Mouse (Mus musculus) C2C12 (cell line): Measurements from ENCODE around the gene Agxt. TPM values are rescaled to one million over a fixed set of nuclear protein-coding genes. Genes with fewer than 3 reads are reported as not detected.

Source experiments
- H3K27me3 ChIP-seq: one replicate; pipeline ENCODE4 v1.6.1; 2011; ENCODE audit not compliant: control insufficient read depth, insufficient read depth, insufficient read length
- H3K36me3 ChIP-seq: one replicate; pipeline ENCODE4 v1.6.1; 2011; ENCODE audit not compliant: control insufficient read depth, insufficient read depth
- H3K4me3 ChIP-seq: one replicate; pipeline ENCODE4 v1.5.1; 2011; ENCODE audit warnings: mild to moderate bottlenecking, control low read depth; ENCODE audit not compliant: poor library complexity, insufficient read depth, severe bottlenecking
- H3K79me2 ChIP-seq: one replicate; pipeline ENCODE4 v1.6.1; 2011; ENCODE audit not compliant: control insufficient read depth, insufficient read depth
- H3K79me3 ChIP-seq: one replicate; pipeline ENCODE4 v1.6.1; 2011; ENCODE audit warnings: low read depth, control low read depth
- H3ac ChIP-seq: one replicate; pipeline ENCODE3; 2011; ENCODE audit warnings: low read depth; ENCODE audit not compliant: control insufficient read depth, insufficient read length
- CEBPB ChIP-seq: IDR thresholded peaks from one replicate; pipeline ENCODE4 v1.6.1; 2011; ENCODE audit warnings: low read depth, mild to moderate bottlenecking, control low read depth, moderate library complexity
- CTCF ChIP-seq: IDR thresholded peaks from one replicate; pipeline ENCODE4 v1.5.1; 2011; ENCODE audit not compliant: control insufficient read depth, insufficient read depth, insufficient read length
- FOSL1 ChIP-seq: IDR thresholded peaks from one replicate; pipeline ENCODE4 v1.8.0; 2011; ENCODE audit warnings: mild to moderate bottlenecking, low read length; ENCODE audit not compliant: poor library complexity, insufficient read depth, severe bottlenecking
- MAX ChIP-seq: IDR thresholded peaks from one replicate; pipeline ENCODE4 v1.6.1; 2011; ENCODE audit warnings: mild to moderate bottlenecking, control low read depth
- MYOD1 ChIP-seq: IDR thresholded peaks from one replicate; pipeline ENCODE4 v1.6.1; 2011; ENCODE audit warnings: low read depth; ENCODE audit not compliant: control insufficient read depth, insufficient read length
- MYOG ChIP-seq: IDR thresholded peaks from one replicate; pipeline ENCODE4 v1.6.1; 2011; ENCODE audit not compliant: control insufficient read depth, insufficient read length; ENCODE audit errors: extremely low read depth
- USF1 ChIP-seq: IDR thresholded peaks from one replicate; pipeline ENCODE4 v1.6.1; 2011; ENCODE audit warnings: low read depth, mild to moderate bottlenecking, control low read depth, moderate library complexity
- long read RNA-seq, 2 experiments: library from polyadenylated mRNA; unstranded; transcript quantifications; one replicate each; pipeline ENCODE4 v2.0.0; 2019 to 2020
- polyA plus RNA-seq: library from polyadenylated mRNA; unstranded; fragments of >200 nt; fragmentation: generic; extraction: Trizol; gene quantifications from one replicate; pipeline ENCODE4 v1.2.1, GENCODE M21; 2012; ENCODE audit warnings: missing spikeins

Gene Agxt
- not detected for polyA plus RNA-seq
- long read RNA-seq, experiment 1, result 0 reads
- long read RNA-seq, experiment 2, result 0 reads

GRCm38 (mm10) chr1:93135036-93135526 lies at the start of gene Agxt:
Agxt (plus strand) TSS chr1:93135240.
- H3K4me3 ChIP-seq, result no peak within 1 kb of the TSS
- no peak for TF ChIP-seq MAX
- TF ChIP-seq CEBPB, result no peak
- no peak for TF ChIP-seq FOSL1
- TF ChIP-seq CTCF, result no peak
- no peak for TF ChIP-seq USF1
- no peak for TF ChIP-seq MYOG
- no peak for TF ChIP-seq MYOD1

GRCm38 (mm10) chr1:93092582-93092981 lies 42.5 kb upstream of the Agxt start:
- H3ac ChIP-seq, result no peak overlapping the region
- H3K79me2 ChIP-seq, result no peaks in the 10 kb centered on the region
- TF ChIP-seq USF1 (no peak), CEBPB (no peak), MYOG (no peak), CTCF (no peak), MAX (no peak), MYOD1 (no peak), FOSL1 (no peak)
- H3K27me3 ChIP-seq, result peaks cover 3% of the 10 kb centered on the region
- no peaks in the 10 kb centered on the region for H3K79me3 ChIP-seq
- H3K4me3 ChIP-seq, result no peak overlapping the region
- no peaks in the 10 kb centered on the region for H3K36me3 ChIP-seq

More at GRCm38 (mm10) chr1:93135036-93135526, at the start of gene Agxt:
- H3K36me3 ChIP-seq, result no peaks in the 10 kb centered on the region
- no peaks in the 10 kb centered on the region for H3K79me3 ChIP-seq
- H3K27me3 ChIP-seq, result peaks cover 3% of the 10 kb centered on the region
- no peaks in the 10 kb centered on the region for H3K79me2 ChIP-seq
- no peak within 1 kb of the TSS for H3ac ChIP-seq

- Histone ChIP-seq H3K79me2 (no peaks in the 10 kb centered on the region), H3K36me3 (no peaks in the 10 kb centered on the region), H3ac (no peak overlapping the region), H3K79me3 (no peaks in the 10 kb centered on the region), H3K4me3 (no peak overlapping the region), H3K27me3 (peaks cover 40% of the 10 kb centered on the region)
- TF ChIP-seq CEBPB, result no peak
Observed at GRCm38 (mm10) chr1:93098956-93099355, 36.1 kb upstream of the Agxt start.

- Histone ChIP-seq H3K36me3 (no peaks in the 10 kb centered on the region), H3K27me3 (peaks cover 40% of the 10 kb centered on the region), H3K4me3 (no peak overlapping the region), H3K79me2 (no peaks in the 10 kb centered on the region), H3K79me3 (no peaks in the 10 kb centered on the region), H3ac (no peak overlapping the region)
- TF ChIP-seq USF1 (no peak), CEBPB (no peak), MYOD1 (no peak), MAX (no peak), CTCF (no peak), FOSL1 (no peak)
Observed at GRCm38 (mm10) chr1:93100243-93100575, 34.8 kb upstream of the Agxt start.

- no peaks in the 10 kb centered on the region for H3K79me2 ChIP-seq
- no peaks in the 10 kb centered on the region for H3K36me3 ChIP-seq
- TF ChIP-seq MYOD1 (no peak), CEBPB (no peak), MYOG (no peak), FOSL1 (no peak), MAX (no peak), CTCF (no peak), USF1 (no peak)
- H3K27me3 ChIP-seq, result peaks cover 40% of the 10 kb centered on the region
- no peaks in the 10 kb centered on the region for H3K79me3 ChIP-seq
- peak overlapping the region; percentile 52 for H3ac ChIP-seq
- H3K4me3 ChIP-seq, result no peak overlapping the region
Observed at GRCm38 (mm10) chr1:93100576-93101491, 34.2 kb upstream of the Agxt start.

GRCm38 (mm10) chr1:93101571-93102061 lies 33.4 kb upstream of the Agxt start, which contains the start of gene Kif1a:
Kif1a (minus strand) TSS chr1:93101951.
- H3K79me3 ChIP-seq, result no peaks in the 10 kb centered on the region
- H3K36me3 ChIP-seq, result no peaks in the 10 kb centered on the region
- TF ChIP-seq MYOD1, result no peak
- TF ChIP-seq MAX, result no peak
- peaks cover 42% of the 10 kb centered on the region for H3K27me3 ChIP-seq
- no peak within 1 kb of the TSS for H3K4me3 ChIP-seq
- H3ac ChIP-seq, result peak within 1 kb of the TSS; percentile 62
- H3K79me2 ChIP-seq, result no peaks in the 10 kb centered on the region
